Mouse (Mus musculus) hindbrain, embryonic 11.5 days (tissue): ENCODE measurements at regions not wholly inside any gene's neighbourhood (a gene's known extent, or its start where the extent isn't known, plus 50 kb on each side); places are given as distances from the start of the nearest gene placed in this dataset.
A peak's percentile ranks its signal among the peaks of the same experiment; 100 is the strongest.

Experiments used
- ATAC-seq: fragments of 200-750 bp; cut with Nextera tagmentation; 2 replicates; pipeline ENCODE4 v1.8.0; 2017; ENCODE audit warnings: mild to moderate bottlenecking, moderate TSS enrichment, moderate library complexity; ENCODE audit not compliant: low FRiP score
- DNase-seq: peaks from one replicate; pipeline ENCODE4 v3.0.0-alpha.2; 2015; ENCODE audit warnings: low spot score
- H3K27ac ChIP-seq: fragments of 300-500 bp; sonication (generic); 2 replicates; pipeline ENCODE4 v1.5.1; 2014; ENCODE audit warnings: mild to moderate bottlenecking, low read depth, low read length
- H3K27me3 ChIP-seq: fragments of 300-500 bp; sonication (generic); 2 replicates; pipeline ENCODE4 v1.6.1; 2014; ENCODE audit warnings: mild to moderate bottlenecking, low read length, moderate library complexity, mixed read lengths; ENCODE audit not compliant: control insufficient read depth, insufficient read depth
- H3K36me3 ChIP-seq: fragments of 300-500 bp; sonication (generic); 2 replicates; pipeline ENCODE4 v1.6.1; 2014; ENCODE audit warnings: mild to moderate bottlenecking, low read length, moderate library complexity, mixed read lengths; ENCODE audit not compliant: control insufficient read depth, insufficient read depth
- H3K4me1 ChIP-seq: fragments of 300-500 bp; sonication (generic); replicated peaks from 2 replicates; pipeline ENCODE4 v1.6.1; 2014; ENCODE audit warnings: low read length, mixed read lengths; ENCODE audit not compliant: control insufficient read depth, insufficient read depth
- H3K4me2 ChIP-seq: fragments of 300-500 bp; sonication (generic); replicated peaks from 2 replicates; pipeline ENCODE4 v1.6.1; 2014; ENCODE audit warnings: mild to moderate bottlenecking, low read depth, low read length
- H3K4me3 ChIP-seq: fragments of 300-500 bp; sonication (generic); 2 replicates; pipeline ENCODE4 v1.5.1; 2014; ENCODE audit warnings: low read depth, low read length
- H3K9ac ChIP-seq: fragments of 300-500 bp; sonication (generic); 2 replicates; pipeline ENCODE4 v1.6.1; 2014; ENCODE audit warnings: low read depth, low read length
- H3K9me3 ChIP-seq: fragments of 300-500 bp; sonication (generic); 2 replicates; pipeline ENCODE4 v1.6.1; 2016; ENCODE audit warnings: low read length; ENCODE audit not compliant: control insufficient read depth
- WGBS: fragments of 180-500 bp; shearing (Covaris S2); extraction: QIAGEN DNeasy Blood & Tissue Kit; methylation state at CpG from one replicate; pipeline ENCODE4 v1.1.7; 2014; 5-methylcytosine and 5-hydroxymethylcytosine counted together

- WGBS = 89% methylated on average over 4 of the region's 4 CpGs
- no peak overlapping the region for H3K4me3 ChIP-seq
- no peak for DNase-seq
- no peaks in the 10 kb centered on the region for H3K36me3 ChIP-seq
- H3K9ac ChIP-seq = no peak overlapping the region
- no peaks in the 10 kb centered on the region for H3K27me3 ChIP-seq
- ATAC-seq = no peak
- no peak overlapping the region for H3K27ac ChIP-seq
- no peaks in the 10 kb centered on the region for H3K4me1 ChIP-seq
- no peaks in the 10 kb centered on the region for H3K9me3 ChIP-seq
- no peak overlapping the region for H3K4me2 ChIP-seq
These were observed 293.4 kb upstream of the Sstr1 start for GRCm38 (mm10) chr12:57918211-57918610.

- Histone ChIP-seq H3K36me3 (no peaks in the 10 kb centered on the region), H3K4me3 (no peak overlapping the region), H3K9me3 (no peaks in the 10 kb centered on the region), H3K27me3 (no peaks in the 10 kb centered on the region), H3K4me2 (no peak overlapping the region), H3K27ac (no peak overlapping the region), H3K9ac (no peak overlapping the region), H3K4me1 (no peaks in the 10 kb centered on the region)
- ATAC-seq (no peak), DNase-seq (no peak)
- WGBS = 94% methylated on average over 1 of the region's 1 CpGs
These were observed 289.5 kb upstream of the Sstr1 start for GRCm38 (mm10) chr12:57922031-57922430.

DNA sequence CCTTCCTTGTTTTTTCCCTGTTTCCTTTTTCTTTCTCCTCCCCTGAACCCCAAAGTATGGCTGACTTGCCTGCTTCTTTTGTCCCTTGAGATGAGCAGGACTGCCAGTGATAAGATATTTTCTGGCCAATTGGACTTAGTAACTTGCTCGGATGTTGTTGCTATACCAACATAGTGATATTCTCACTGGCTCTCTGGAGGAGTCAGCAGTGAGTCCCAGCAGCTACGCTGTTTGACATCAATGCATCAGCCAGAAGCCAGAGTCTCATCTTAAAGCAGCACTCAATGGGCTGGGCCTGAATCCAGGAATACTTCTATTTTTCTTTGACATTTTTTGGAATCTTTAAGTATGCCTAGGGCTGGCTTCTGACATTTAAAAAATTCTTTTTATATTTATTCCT is 287.1 kb upstream of the Sstr1 start:
- H3K4me3 ChIP-seq = no peak overlapping the region
- H3K4me1 ChIP-seq = no peaks in the 10 kb centered on the region
- no peak for ATAC-seq
- no peak overlapping the region for H3K9ac ChIP-seq
- 73% methylated on average over 2 of the region's 2 CpGs for WGBS
- no peaks in the 10 kb centered on the region for H3K36me3 ChIP-seq
- H3K27me3 ChIP-seq = no peaks in the 10 kb centered on the region
- no peak for DNase-seq
- H3K4me2 ChIP-seq = no peak overlapping the region
- H3K9me3 ChIP-seq = no peaks in the 10 kb centered on the region
- H3K27ac ChIP-seq = no peak overlapping the region

GRCm38 (mm10) chr12:57926886-57927285 is 284.7 kb upstream of the Sstr1 start:
- no peak for DNase-seq

GRCm38 (mm10) chr12:57928030-57928429 is 283.5 kb upstream of the Sstr1 start:
- Histone ChIP-seq H3K27me3 (no peaks in the 10 kb centered on the region), H3K27ac (no peak overlapping the region), H3K4me1 (no peaks in the 10 kb centered on the region), H3K9ac (no peak overlapping the region), H3K4me3 (no peak overlapping the region), H3K9me3 (no peaks in the 10 kb centered on the region), H3K4me2 (no peak overlapping the region), H3K36me3 (no peaks in the 10 kb centered on the region)
- 93% methylated on average over 5 of the region's 5 CpGs for WGBS
- ATAC-seq (no peak), DNase-seq (no peak)

More at GRCm38 (mm10) chr12:57926886-57927285, 284.7 kb upstream of the Sstr1 start:
- no peak for ATAC-seq
- no peaks in the 10 kb centered on the region for H3K4me1 ChIP-seq
- no peaks in the 10 kb centered on the region for H3K9me3 ChIP-seq
- H3K4me2 ChIP-seq = no peak overlapping the region
- H3K36me3 ChIP-seq = no peaks in the 10 kb centered on the region
- H3K27me3 ChIP-seq = no peaks in the 10 kb centered on the region
- no peak overlapping the region for H3K27ac ChIP-seq
- H3K9ac ChIP-seq = no peak overlapping the region
- 87% methylated on average over 1 of the region's 1 CpGs for WGBS
- no peak overlapping the region for H3K4me3 ChIP-seq

GRCm38 (mm10) chr12:57931856-57932255 is 279.7 kb upstream of the Sstr1 start:
- Histone ChIP-seq H3K4me1 (no peaks in the 10 kb centered on the region), H3K4me3 (no peak overlapping the region), H3K27ac (no peak overlapping the region), H3K36me3 (no peaks in the 10 kb centered on the region), H3K9me3 (no peaks in the 10 kb centered on the region), H3K4me2 (no peak overlapping the region), H3K9ac (no peak overlapping the region), H3K27me3 (no peaks in the 10 kb centered on the region)
- no peak for ATAC-seq
- no peak for DNase-seq

GRCm38 (mm10) chr12:57949886-57950285 is 261.7 kb upstream of the Sstr1 start:
- no peaks in the 10 kb centered on the region for H3K9me3 ChIP-seq
- no peaks in the 10 kb centered on the region for H3K36me3 ChIP-seq
- H3K27me3 ChIP-seq = no peaks in the 10 kb centered on the region
- no peak overlapping the region for H3K4me2 ChIP-seq
- no peaks in the 10 kb centered on the region for H3K4me1 ChIP-seq
- no peak overlapping the region for H3K4me3 ChIP-seq
- no peak overlapping the region for H3K9ac ChIP-seq
- no peak for DNase-seq
- WGBS = 54% methylated on average over 5 of the region's 5 CpGs
- no peak overlapping the region for H3K27ac ChIP-seq
- peak; percentile 33; the same call in 1 of the 2 replicates for ATAC-seq

- H3K9me3 ChIP-seq = no peaks in the 10 kb centered on the region
- ATAC-seq = no peak
- no peak overlapping the region for H3K4me3 ChIP-seq
- H3K4me1 ChIP-seq = no peaks in the 10 kb centered on the region
- no peaks in the 10 kb centered on the region for H3K36me3 ChIP-seq
- WGBS = 94% methylated on average over 2 of the region's 2 CpGs
- no peak for DNase-seq
- no peaks in the 10 kb centered on the region for H3K27me3 ChIP-seq
- no peak overlapping the region for H3K27ac ChIP-seq
- no peak overlapping the region for H3K9ac ChIP-seq
- H3K4me2 ChIP-seq = no peak overlapping the region
These were observed 253.0 kb upstream of the Sstr1 start for GRCm38 (mm10) chr12:57958527-57958926.

- WGBS = 76% methylated on average over 6 of the region's 6 CpGs
- no peaks in the 10 kb centered on the region for H3K36me3 ChIP-seq
- ATAC-seq = no peak
These were observed 251.4 kb upstream of the Sstr1 start for GRCm38 (mm10) chr12:57960171-57960570.

More at GRCm38 (mm10) chr12:57960171-57960570, 251.4 kb upstream of the Sstr1 start:
- H3K4me1 ChIP-seq = no peaks in the 10 kb centered on the region
- H3K4me2 ChIP-seq = no peak overlapping the region
- H3K9me3 ChIP-seq = no peaks in the 10 kb centered on the region
- no peaks in the 10 kb centered on the region for H3K27me3 ChIP-seq
- no peak overlapping the region for H3K4me3 ChIP-seq
- DNase-seq = no peak
- no peak overlapping the region for H3K27ac ChIP-seq
- H3K9ac ChIP-seq = no peak overlapping the region
